Mouse (Mus musculus): ENCODE results near the gene Cyp24a1. TPM values are rescaled to one million over a fixed set of nuclear protein-coding genes. Genes with fewer than 3 reads are reported as not detected.

Cyp24a1 gene
- total RNA-seq, 2 experiments from 2014 or later, result not detected

DNA sequence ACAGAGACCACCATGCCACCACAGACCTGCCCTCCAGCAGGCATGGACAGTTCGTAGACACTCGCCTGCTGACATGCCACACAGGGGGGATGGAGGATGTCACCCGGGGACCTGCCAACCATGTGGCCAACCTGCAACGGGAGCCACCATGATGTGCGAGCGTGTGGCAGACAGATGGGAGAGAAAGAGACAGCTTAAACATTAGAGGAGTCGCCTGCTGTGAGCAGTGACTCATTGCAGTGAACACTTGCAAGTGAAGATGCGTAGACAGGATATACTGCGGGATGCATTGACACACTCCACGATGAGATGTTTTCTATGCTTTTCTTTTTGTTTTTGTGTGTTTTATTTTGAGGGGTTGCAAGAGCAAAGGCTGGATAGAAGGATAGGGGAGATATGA lies 49.3 kb downstream of the Cyp24a1 start:
- intact Hi-C loops (cut with DNase I), result no loop called here
- no peak for DNase-seq

GRCm38 (mm10) chr2:170446843-170447383 lies 50.0 kb downstream of the Cyp24a1 start:
- DNase-seq, result no peak
- intact Hi-C loops (cut with DNase I), result no loop called here

DNA sequence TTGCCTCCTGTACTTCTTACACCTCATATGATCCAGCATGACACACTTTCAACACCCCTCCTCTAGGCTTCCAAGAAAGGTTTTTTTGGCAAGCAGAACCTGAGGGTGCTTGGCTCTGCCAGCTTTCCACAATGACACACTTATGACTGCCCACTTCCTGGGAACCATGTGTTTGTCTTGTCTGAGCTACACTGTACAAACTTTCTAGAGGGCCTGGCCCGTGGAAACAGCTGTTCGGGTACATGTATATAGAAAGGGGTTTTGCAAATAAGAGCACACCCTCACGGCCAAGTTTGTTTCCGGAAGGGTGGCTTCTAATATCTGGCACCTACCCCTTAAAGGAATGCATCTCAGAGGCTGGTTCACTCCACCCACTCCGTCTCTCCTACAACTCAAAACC lies 51.1 kb downstream of the Cyp24a1 start:
- intact Hi-C loops (cut with DNase I), result no loop called here
- DNase-seq, result no peak

- DNase-seq, result peak in 1 of 2 experiments; percentile 16
- intact Hi-C loops (cut with DNase I), result no loop called here
Observed at GRCm38 (mm10) chr2:170442535-170442934, 54.4 kb downstream of the Cyp24a1 start.

- intact Hi-C loops (cut with DNase I), result no loop called here
- no peak for DNase-seq
Observed at GRCm38 (mm10) chr2:170438782-170439181, 58.2 kb downstream of the Cyp24a1 start.

DNA sequence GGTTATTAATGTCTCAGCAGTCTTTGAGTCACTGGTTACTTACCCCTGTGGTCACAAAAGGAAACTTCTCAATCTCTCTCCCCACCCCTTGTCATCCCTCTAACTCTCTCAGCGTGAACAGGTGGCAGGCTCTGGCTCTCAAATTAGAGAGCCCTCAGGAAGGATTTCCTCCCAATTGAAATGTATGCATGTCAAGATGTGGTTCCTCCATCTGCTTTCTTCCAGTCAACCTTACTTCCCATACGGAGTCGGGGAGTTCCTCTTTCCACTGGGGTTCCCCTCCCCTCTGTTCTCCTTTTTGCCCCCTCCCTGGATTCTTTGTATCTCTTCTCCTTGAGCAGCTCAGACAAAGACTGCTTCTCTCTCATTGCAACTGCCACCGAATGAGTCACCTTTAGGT lies 60.7 kb downstream of the Cyp24a1 start:
- DNase-seq, result no peak
- intact Hi-C loops (cut with DNase I), result no loop called here

Other genes starting within 250 kb of the Cyp24a1 start
- under 1 TPM; 0.12 to 0.67 TPM for gene Bcas1, start 69.3 kb downstream of the Cyp24a1 start, total RNA-seq (2021)
- gene Pfdn4, start 717 bp downstream of the Cyp24a1 start, total RNA-seq (2021), result 10 to 100 TPM in 1 of 2 experiments, 1 to 10 TPM in 1; 8.5 to 12.0 TPM
- gene 4930470P17Rik, start 104.9 kb upstream of the Cyp24a1 start, total RNA-seq (2021), result not detected
- gene Dok5, start 234.7 kb upstream of the Cyp24a1 start, total RNA-seq (2021), result under 1 TPM; 0.27 to 0.45 TPM